Mouse (Mus musculus) kidney, postnatal 36 days (tissue): ENCODE results near the gene Klhl31.

Experiments
- DNase-seq, 2 experiments: peaks; one replicate each; pipeline ENCODE4 v3.0.0; 2021 to 2022; ENCODE audit warnings: mixed read lengths in 2 of 2

Gene Klhl31

GRCm38 (mm10) chr9:77707433-77708139, 71.3 kb downstream of the Klhl31 start:
- peak; percentile 20 to 21 for DNase-seq

GRCm38 (mm10) chr9:77708950-77709349, 72.7 kb downstream of the Klhl31 start:
- DNase-seq, result no peak
